Mouse (Mus musculus) left cerebral cortex, adult 6 months (tissue): Measurements from ENCODE around the gene Ints4. TPM values are rescaled to one million over a fixed set of nuclear protein-coding genes. Genes with fewer than 3 reads are reported as not detected.

Experiments used
- long read RNA-seq, 2 experiments: library from polyadenylated mRNA; unstranded; transcript quantifications; one replicate each; pipeline ENCODE4 v2.0.0; 2019 to 2020
- polyA plus RNA-seq: library from polyadenylated mRNA; unstranded; fragments of <200 nt; fragmentation: Nextera tagmentation; gene quantifications from 2 replicates; pipeline ENCODE4 v1.2.3, GENCODE M21; 2021

Ints4 gene
- polyA plus RNA-seq, result 14.3 and 23.2 TPM in 2 replicates
- long read RNA-seq, experiment 1, transcript Ints4-201 (23 exons, 3,240 nt), result major isoform, 40 of 80 reads
- long read RNA-seq, experiment 1, partial matches to known transcripts, result 15 of 80 reads
- long read RNA-seq, experiment 1, other reads (novel, unspliced or antisense), result 25 of 80 reads
- long read RNA-seq, experiment 2, transcript Ints4-201 (23 exons, 3,240 nt), result major isoform, 7 of 19 reads
- long read RNA-seq, experiment 2, partial matches to known transcripts, result 7 of 19 reads
- long read RNA-seq, experiment 2, other reads (novel, unspliced or antisense), result 5 of 19 reads

GRCm38 (mm10) chr7:97480821-97481339 is at the start of gene Ints4:
TSS of gene Ints4 (plus strand) at chr7:97480956.

DNA sequence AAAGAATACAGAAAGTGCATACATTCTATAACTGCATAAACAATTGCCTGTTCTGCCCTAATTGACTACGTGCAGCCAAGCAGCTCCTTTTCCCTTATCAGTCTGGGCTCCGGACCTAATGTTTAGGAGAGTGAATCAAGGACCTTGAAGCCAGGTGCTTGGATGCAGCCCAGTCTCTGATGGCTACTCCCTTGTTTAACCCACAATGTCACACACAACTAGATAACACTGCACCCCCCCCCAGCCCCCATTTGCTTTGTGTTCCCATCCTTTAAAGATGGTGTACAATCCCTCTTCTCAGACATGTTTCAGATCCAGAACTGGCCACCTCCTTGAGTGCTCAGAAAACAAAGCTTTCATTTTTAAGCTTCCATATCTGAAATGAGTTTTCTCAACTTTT is 29.7 kb upstream of the Ints4 start, which contains the start of gene Kctd14:
Kctd14 (plus strand) TSS at position 301 of the 400 bp plus-strand sequence.

DNA sequence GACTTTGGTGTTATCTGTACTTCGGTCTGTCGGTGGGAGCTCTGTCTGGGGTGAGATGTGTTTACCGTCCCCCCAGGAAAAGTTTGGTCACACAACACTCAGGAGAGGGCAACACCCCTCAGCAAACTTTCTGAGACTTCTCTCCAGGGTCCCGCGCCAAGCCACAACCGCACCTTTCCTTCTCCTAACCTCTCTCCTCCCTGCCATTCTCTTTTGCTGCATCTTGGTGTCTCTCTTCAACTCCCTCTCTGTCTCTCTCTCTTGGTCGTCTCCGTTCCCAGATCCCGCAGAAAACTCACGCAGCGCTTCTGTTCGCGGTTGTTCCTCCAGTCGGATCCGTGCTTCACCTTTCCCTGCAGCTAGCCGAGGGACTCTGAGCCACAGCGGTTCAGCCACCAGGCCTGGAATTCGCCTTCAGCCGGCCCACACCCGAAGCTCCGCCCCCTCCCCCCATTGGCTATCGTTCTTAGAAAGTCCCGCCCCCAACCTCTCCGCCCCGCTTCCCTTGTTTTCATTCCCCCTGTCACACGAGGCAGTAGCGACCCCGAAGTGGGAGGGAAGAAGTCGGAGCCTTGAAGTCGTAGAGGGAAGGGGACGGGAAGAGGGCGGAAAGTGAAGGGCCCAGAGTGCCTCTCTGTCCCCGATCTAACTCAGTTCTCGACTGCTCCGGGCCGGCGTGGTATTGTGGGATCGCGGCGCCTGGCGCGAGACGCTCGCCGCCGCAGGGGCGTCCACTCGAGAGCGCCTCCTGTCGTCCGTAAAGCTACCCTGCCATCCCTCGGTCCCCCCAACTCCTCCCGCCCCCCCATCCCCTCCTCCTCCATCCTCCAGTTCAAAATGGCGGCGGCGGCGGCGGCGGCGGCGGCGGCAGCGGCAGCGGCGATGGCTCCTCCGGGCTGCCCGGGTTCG is 98.6 kb downstream of the Ints4 start, which contains the start of the genes Aamdc and Rsf1:
Aamdc (minus strand) TSS at position 431 of the 909 bp plus-strand sequence.
Rsf1 (plus strand) TSS at position 823 of the 909 bp plus-strand sequence.

Other genes starting within 250 kb of the Ints4 start
- 1.7 and 3.6 TPM in 2 replicates for gene Usp35, start 148.9 kb upstream of the Ints4 start, polyA plus RNA-seq
- gene Kctd21, start 148.6 kb upstream of the Ints4 start, polyA plus RNA-seq, result 4.0 and 4.4 TPM in 2 replicates
- 7.1 and 7.8 TPM in 2 replicates for gene Alg8, start 109.3 kb upstream of the Ints4 start, polyA plus RNA-seq
- gene Ndufc2, start 81.0 kb upstream of the Ints4 start, polyA plus RNA-seq, result 527 and 644 TPM in 2 replicates
- gene Thrsp, start 63.2 kb upstream of the Ints4 start, polyA plus RNA-seq, result 78.6 and 101 TPM in 2 replicates
- 3.6 and 4.5 TPM in 2 replicates for gene Kctd14, start 29.6 kb upstream of the Ints4 start, polyA plus RNA-seq
- 113 and 117 TPM in 2 replicates for gene Aamdc, start 98.5 kb downstream of the Ints4 start, polyA plus RNA-seq
- 8.6 and 14.7 TPM in 2 replicates for gene Rsf1, start 98.9 kb downstream of the Ints4 start, polyA plus RNA-seq
- 133 and 154 TPM in 2 replicates for gene Clns1a, start 215.7 kb downstream of the Ints4 start, polyA plus RNA-seq